Mouse (Mus musculus): Measurements from ENCODE around the gene Scmh1. TPM values are rescaled to one million over a fixed set of nuclear protein-coding genes. Genes with fewer than 3 reads are reported as not detected.
"Not testable (repeated sequence)": the region's sequence is repeated elsewhere in the genome, so short reads cannot be mapped to it uniquely, and the experiment has no call there.

Scmh1 gene
- total RNA-seq, 2 experiments from 2014 or later: 59.3 to 64.7 TPM

DNA sequence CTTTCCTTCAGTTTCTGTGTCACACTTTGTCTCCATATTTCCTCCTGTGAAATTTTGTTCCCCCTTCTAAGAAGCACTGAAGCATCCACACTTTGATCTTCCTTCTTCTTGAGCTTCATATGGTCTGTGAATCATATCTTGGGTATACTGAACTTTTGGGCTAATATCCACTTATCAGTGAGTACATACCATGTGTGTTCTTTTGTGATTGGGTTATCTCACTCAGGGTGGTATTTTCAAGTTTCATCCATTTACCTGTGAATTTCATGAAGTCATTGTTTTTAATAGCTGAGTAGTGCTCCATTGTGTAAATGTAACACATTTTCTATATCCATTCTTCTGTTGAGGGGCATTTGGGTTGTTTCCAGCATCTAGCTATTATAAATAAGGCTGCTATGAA lies 3.0 kb upstream of the Scmh1 start:
- intact Hi-C loops (cut with DNase I); DNase-seq (ENCODE audit: low spot score): not testable (repeated sequence)

DNA sequence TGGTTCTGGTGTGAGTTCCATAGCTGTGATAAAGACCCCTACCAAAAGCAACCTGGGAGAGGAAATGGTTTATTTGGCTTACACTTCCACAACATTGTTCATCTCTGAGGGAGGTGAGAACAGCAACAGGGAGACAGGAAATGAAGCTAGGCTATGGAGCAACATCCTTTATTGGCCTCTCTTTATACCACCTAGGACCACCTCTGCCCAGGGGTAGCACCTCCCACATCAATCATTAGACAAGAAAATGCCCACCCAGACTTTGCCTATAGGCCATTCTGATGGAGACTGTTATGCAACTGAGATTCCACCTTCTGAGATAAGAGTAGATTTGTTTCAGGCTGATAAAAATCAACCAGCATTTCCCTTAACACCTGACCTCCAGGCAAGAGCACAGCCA lies 834 bp upstream of the Scmh1 start:
- DNase-seq (ENCODE audit: low spot score): no peak
- intact Hi-C loops (cut with DNase I): no loop called here

- intact Hi-C loops (cut with DNase I): no loop called here
- DNase-seq (ENCODE audit: low spot score): no peak
Measured at GRCm38 (mm10) chr4:120404778-120405143, 320 bp upstream of the Scmh1 start.

DNA sequence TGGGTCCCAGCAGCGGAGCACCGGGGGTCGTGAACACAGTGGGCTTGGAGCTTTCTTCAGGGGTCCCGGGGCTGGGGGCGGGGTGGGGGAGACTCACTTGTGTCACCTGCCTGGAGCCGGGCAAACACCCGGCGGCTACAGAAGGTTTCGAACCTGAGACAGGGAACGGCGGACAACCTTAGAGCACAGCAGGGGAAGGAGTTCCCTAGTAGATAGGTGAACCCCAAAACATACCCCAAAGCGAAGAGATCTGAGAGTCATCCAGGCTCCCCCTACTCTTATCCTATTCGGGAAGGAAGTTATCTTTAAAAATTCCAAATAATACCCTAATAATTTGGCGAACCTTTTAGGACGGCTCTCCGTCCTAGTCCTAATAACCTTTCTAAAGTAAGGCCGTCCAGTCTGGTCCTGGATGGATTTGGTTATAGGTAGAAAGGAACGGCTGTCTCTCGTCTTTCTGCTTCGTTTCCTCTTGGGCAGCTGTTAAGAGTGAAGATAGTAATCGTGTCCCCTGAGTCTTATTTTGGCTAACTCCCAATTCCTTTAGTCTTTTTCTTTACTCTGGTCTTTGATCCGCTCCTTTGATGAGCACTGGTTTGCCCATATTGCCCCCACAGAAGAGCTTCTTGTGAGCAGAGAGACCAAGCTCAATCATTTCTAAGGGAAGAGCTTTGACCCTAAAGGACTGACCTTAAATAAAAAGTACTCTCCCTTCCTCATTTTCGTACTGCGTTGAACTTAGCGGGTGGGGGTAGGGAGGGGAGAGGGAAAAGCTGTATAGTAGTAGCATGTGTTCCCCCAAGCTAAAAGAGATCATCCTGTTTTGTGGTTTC lies 941 bp downstream of the Scmh1 start:
- intact Hi-C loops (cut with DNase I): no loop called here

GRCm38 (mm10) chr4:120406639-120407273 lies 1.7 kb downstream of the Scmh1 start:
- intact Hi-C loops (cut with DNase I): no loop called here
- DNase-seq (ENCODE audit: low spot score): no peak

More for the DNA sequence above, 941 bp downstream of the Scmh1 start:
- DNase-seq (ENCODE audit: low spot score): no peak

GRCm38 (mm10) chr4:120418053-120418452 lies 13.0 kb downstream of the Scmh1 start:
- intact Hi-C loops (cut with DNase I): no loop called here
- no peak for DNase-seq (ENCODE audit: low spot score)

- intact Hi-C loops (cut with DNase I): no loop called here
- DNase-seq (ENCODE audit: low spot score): no peak
Measured at GRCm38 (mm10) chr4:120420193-120420592, 15.1 kb downstream of the Scmh1 start.

DNA sequence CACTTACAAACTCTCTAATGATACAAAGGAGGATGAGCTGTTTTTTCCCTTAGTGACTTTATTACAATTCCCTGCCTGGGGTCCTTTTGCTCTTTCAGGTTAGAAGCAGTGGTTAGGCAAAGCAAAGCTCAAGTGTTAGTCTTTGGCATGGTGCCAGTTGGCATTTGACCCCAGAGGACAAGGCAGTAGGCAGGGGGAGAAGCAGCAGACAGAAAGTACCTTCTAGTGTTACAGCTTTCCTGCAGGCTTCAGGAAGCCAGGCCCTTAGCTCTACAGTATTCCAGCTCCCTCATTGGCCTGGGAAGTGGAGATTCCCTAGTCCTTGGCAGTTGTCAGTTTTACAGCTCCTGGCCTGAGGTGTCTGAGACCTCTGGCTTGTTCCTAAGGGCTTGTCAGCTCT lies 15.6 kb downstream of the Scmh1 start:
- DNase-seq (ENCODE audit: low spot score): no peak
- intact Hi-C loops (cut with DNase I): no loop called here

DNA sequence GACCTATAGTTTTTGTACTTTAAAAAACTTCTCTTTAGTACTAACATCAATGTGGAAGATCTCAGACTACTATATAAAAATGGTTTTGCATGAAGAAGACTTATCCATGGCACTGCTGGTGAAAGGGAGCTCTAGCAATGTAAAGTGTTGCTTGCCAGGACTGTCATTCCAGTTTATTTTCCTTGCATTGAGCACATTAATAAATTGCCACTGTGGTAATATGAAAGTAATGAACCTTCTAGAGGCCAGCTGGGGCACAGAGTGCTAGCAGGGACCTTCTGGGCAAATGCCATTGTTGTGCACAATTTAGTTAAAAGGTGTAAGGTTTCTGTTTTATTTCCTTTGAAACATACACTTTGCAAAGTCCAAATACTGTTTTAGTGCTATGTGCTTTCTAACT lies 25.5 kb downstream of the Scmh1 start:
- intact Hi-C loops (cut with DNase I): no loop called here
- DNase-seq (ENCODE audit: low spot score): no peak

GRCm38 (mm10) chr4:120432599-120433373 lies 27.7 kb downstream of the Scmh1 start:
- DNase-seq (ENCODE audit: low spot score): no peak

DNA sequence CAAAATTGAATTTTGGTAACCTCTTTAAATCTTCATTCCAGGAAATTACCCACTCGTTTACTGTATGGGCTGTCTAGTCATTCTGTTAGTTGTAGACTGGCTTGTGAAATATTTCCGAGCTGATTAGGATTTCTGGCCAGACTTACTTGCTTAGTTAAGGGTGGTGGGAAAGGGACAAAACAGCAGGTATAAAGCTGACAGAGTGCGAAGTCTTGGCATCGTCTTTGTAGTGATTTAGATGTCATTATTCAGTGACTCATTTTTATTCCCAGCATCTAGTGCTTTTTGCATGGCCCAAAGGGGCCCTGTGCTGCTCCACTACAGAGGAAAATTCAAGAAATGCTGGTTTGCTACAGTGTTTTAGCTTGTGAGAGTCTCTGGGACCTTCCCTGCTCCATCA lies 56.7 kb downstream of the Scmh1 start:
- intact Hi-C loops (cut with DNase I): no loop called here
- no peak for DNase-seq (ENCODE audit: low spot score)

More at GRCm38 (mm10) chr4:120432599-120433373, 27.7 kb downstream of the Scmh1 start:
- intact Hi-C loops (cut with DNase I): no loop called here

GRCm38 (mm10) chr4:120472946-120473345 lies 67.9 kb downstream of the Scmh1 start:
- intact Hi-C loops (cut with DNase I): no loop called here
- DNase-seq (ENCODE audit: low spot score): no peak

DNA sequence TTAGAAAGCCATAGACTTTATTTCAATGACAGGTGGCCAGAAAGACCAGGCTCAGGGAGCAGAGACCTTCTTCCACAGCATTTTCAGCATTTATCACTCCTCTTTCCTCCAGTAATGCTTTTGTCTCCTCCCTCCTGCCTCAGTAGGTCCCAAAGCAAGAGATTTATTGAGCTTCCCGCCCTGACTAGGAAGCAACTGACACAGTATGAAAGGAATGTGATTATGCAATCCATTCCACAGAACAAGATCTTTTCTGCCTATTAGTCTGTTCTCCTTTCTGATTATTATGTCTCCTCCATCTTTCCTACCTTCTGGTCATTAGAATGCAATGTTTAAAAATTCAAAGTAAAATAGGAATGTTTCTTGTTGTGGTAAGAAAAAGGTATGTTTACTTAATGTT lies 82.6 kb downstream of the Scmh1 start:
- no peak for DNase-seq (ENCODE audit: low spot score)
- intact Hi-C loops (cut with DNase I): no loop called here

- intact Hi-C loops (cut with DNase I): no loop called here
- DNase-seq (ENCODE audit: low spot score): no peak
Measured at GRCm38 (mm10) chr4:120506955-120507354, 101.9 kb downstream of the Scmh1 start.

- intact Hi-C loops (cut with DNase I): no loop called here
- DNase-seq (ENCODE audit: low spot score): no peak
Measured at GRCm38 (mm10) chr4:120511203-120511602, 106.1 kb downstream of the Scmh1 start.

- intact Hi-C loops (cut with DNase I): no loop called here
Measured at GRCm38 (mm10) chr4:120514366-120514765, 109.3 kb downstream of the Scmh1 start.

GRCm38 (mm10) chr4:120516491-120516890 lies 111.4 kb downstream of the Scmh1 start:
- no peak for DNase-seq (ENCODE audit: low spot score)
- intact Hi-C loops (cut with DNase I): no loop called here

More at GRCm38 (mm10) chr4:120514366-120514765, 109.3 kb downstream of the Scmh1 start:
- no peak for DNase-seq (ENCODE audit: low spot score)

GRCm38 (mm10) chr4:120516907-120517306 lies 111.8 kb downstream of the Scmh1 start:
- intact Hi-C loops (cut with DNase I): no loop called here

DNA sequence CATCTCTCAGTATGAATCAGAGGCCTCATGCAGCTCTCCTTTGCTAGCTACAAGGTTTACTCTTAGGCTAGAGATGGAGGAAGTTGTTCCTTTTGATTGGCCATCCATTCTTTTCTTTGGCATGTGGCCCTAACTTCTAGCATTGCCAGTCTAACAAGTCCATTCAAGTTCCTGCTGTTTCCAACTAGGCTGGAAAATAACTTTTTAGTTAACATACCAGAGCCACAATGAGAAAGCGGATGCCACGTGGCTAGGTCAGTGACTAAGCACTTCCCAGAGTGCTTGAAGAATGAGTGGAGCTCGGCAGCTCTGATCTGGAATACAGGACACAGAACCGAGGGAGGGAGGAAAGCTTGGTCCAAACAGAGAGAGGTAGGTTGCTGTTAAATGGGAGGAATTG lies 112.3 kb downstream of the Scmh1 start:
- intact Hi-C loops (cut with DNase I): no loop called here
- DNase-seq (ENCODE audit: low spot score): no peak

More at GRCm38 (mm10) chr4:120516907-120517306, 111.8 kb downstream of the Scmh1 start:
- DNase-seq (ENCODE audit: low spot score): no peak

DNA sequence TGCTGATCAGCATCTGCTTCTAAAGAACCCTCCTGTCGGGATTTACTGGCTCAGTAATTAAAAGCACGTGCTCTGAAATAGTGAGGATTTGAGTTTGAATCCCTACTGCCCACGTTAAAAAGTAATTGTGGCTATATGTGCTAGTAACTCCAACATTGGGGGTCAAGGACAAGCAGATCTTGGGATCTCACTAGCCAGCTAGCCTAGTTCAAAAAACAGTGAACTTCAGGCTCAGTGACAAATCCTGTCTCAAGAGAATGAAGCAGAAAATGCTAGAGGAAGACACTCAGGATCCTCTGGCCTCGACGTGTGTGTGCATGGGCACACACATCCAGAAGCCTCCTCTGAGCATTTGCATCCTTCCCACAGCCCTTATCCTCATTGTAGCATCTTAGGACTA lies 116.7 kb downstream of the Scmh1 start:
- intact Hi-C loops (cut with DNase I): no loop called here
- no peak for DNase-seq (ENCODE audit: low spot score)

DNA sequence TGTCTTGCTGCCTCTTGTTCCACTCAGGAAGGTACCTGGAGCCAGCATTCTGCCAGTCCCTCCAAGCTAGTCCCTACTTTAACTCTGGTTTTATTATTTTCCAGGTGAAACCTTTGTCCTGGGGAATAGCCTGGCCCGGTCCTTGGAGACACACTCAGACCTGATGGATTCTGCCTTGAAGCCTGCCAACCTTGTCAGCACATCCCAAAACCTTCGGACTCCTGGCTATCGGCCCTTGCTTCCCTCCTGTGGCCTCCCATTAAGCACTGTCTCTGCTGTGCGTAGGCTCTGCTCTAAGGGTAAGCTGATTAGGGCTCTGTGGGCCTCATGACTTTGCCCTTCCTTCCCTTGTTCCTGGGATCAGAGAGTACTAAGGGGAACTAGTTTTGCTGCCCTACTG lies 117.3 kb downstream of the Scmh1 start:
- intact Hi-C loops (cut with DNase I): no loop called here
- DNase-seq (ENCODE audit: low spot score): no peak

Measured in heart, postnatal 25 days (tissue).